Mouse (Mus musculus): ENCODE data around the gene Acin1. TPM values are rescaled to one million over a fixed set of nuclear protein-coding genes. Genes with fewer than 3 reads are reported as not detected.
A peak's percentile ranks its signal among the peaks of the same experiment; 100 is the strongest.

Gene Acin1
- polyA plus RNA-seq (2014; fragmentation: Nextera tagmentation; extraction: Ambion mirVana), result 148 and 185 TPM in 2 replicates

DNA sequence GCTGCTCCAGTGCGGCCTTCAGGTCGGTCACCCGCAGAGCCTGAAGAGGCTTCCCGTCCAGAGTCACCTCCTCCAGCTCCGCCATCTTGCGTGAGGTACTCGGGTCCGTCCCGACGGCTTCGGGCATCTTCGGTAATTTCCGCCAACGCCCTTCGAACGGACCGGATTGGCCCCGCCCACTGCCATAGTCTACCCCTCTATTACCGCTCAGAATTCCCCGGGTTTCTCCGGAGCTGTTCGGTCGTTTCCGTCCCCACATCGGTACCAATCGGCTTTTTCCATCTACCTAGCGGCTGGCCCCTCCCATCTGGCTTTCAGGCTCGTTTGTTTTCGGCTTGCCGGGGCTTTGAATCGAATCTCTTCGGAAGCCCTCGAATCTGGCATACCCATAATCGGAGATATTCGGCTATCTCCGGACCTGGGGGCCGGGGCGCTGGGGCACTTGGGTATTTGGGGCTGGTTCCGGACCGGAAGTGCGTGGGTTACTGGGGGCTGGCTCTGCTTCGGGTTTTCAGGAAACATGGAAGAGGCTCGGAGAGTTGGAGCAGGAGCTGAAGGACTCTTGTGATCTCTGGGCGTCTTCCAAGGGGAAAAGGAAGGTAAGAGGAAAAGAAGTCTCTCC, at the start of gene Acin1:
TSS of gene Acin1 (minus strand) at position 410 of the 622 bp plus-strand sequence.
- ATAC-seq (ENCODE audit: low FRiP score) (peak; percentile 98), DNase-seq (ENCODE audit: low spot score) (peak; percentile 100)
- Histone ChIP-seq H3K27me3 (ENCODE audit: control insufficient read depth, insufficient read depth, low read length) (no peaks in the 10 kb centered on the region), H3K9ac (ENCODE audit: low read depth, low read length) (peak within 1 kb of the TSS; percentile 94), H3K9me3 (ENCODE audit: control insufficient read depth, low read length) (no peaks in the 10 kb centered on the region), H3K4me2 (replicated peaks; ENCODE audit: low read depth, low read length) (peak within 1 kb of the TSS; percentile 67), H3K4me3 (ENCODE audit: low read depth, low read length) (peak within 1 kb of the TSS; percentile 84), H3K27ac (ENCODE audit: low read depth, low read length) (peak within 1 kb of the TSS; percentile 92), H3K4me1 (replicated peaks; ENCODE audit: control insufficient read depth, insufficient read depth, low read length) (no peaks in the 10 kb centered on the region; the same call in 1 of the 2 replicates), H3K36me3 (ENCODE audit: control insufficient read depth, insufficient read depth, low read length) (0 out of 2 replicates have a peak, but pooled peaks cover 7% of the 10 kb centered on the region)
- under 1% methylated on average over 44 of the region's 44 CpGs for WGBS

DNA sequence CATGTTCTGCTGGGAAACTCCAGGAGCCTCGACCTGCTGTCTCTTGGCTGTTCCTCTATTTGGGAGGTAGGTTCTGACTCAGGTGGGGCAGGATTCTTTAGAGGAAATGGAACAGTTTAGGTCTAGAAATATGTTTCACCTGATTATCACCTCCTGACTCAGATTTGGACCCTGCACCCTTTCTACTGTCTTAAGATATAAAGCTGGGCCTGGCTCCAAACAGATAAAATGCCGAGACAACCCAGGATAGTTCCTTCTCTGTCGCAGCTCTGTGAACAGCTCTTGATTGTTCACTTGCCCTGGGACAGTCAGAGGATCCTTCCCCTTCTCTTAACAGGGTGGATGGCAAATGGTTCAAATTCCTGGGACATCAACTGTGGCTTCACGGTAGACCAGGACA, 48.5 kb upstream of the Acin1 start:
- Histone ChIP-seq H3K9ac (ENCODE audit: low read depth, low read length) (no peak overlapping the region), H3K4me3 (ENCODE audit: low read depth, low read length) (no peak overlapping the region), H3K4me2 (replicated peaks; ENCODE audit: low read depth, low read length) (no peak overlapping the region), H3K9me3 (ENCODE audit: control insufficient read depth, low read length) (no peaks in the 10 kb centered on the region), H3K27me3 (ENCODE audit: control insufficient read depth, insufficient read depth, low read length) (no peaks in the 10 kb centered on the region), H3K36me3 (ENCODE audit: control insufficient read depth, insufficient read depth, low read length) (no peaks in the 10 kb centered on the region), H3K4me1 (replicated peaks; ENCODE audit: control insufficient read depth, insufficient read depth, low read length) (no peaks in the 10 kb centered on the region), H3K27ac (ENCODE audit: low read depth, low read length) (no peak overlapping the region)
- ATAC-seq (ENCODE audit: low FRiP score) (no peak), DNase-seq (ENCODE audit: low spot score) (no peak)
- 72% methylated on average over 4 of the region's 4 CpGs for WGBS

DNA sequence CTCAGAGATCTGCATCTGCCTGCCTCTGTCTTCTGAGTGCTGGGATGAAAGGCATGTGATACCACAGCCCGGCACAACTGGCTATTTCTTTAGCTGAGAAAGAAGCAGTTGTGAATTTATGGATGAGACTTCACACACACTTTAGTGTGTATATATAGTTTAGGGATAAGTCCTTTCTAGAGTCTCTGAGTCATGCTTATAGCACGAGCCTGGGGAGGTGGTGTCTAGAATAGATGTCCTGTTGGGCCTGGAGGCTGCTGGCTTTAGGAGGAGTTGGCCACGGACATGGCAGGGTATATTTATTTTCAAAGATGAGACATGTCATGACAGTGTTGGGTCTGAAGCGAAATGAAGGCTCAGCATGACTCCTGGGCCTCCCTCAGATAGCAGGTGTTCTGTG, 47.3 kb upstream of the Acin1 start:
- Histone ChIP-seq H3K27ac (ENCODE audit: low read depth, low read length) (no peak overlapping the region), H3K9me3 (ENCODE audit: control insufficient read depth, low read length) (no peaks in the 10 kb centered on the region), H3K27me3 (ENCODE audit: control insufficient read depth, insufficient read depth, low read length) (no peaks in the 10 kb centered on the region), H3K9ac (ENCODE audit: low read depth, low read length) (no peak overlapping the region), H3K4me1 (replicated peaks; ENCODE audit: control insufficient read depth, insufficient read depth, low read length) (no peaks in the 10 kb centered on the region), H3K4me3 (ENCODE audit: low read depth, low read length) (no peak overlapping the region), H3K4me2 (replicated peaks; ENCODE audit: low read depth, low read length) (no peak overlapping the region), H3K36me3 (ENCODE audit: control insufficient read depth, insufficient read depth, low read length) (no peaks in the 10 kb centered on the region)
- WGBS, result 82% methylated on average over 4 of the region's 4 CpGs
- ATAC-seq (ENCODE audit: low FRiP score), result no peak
- no peak for DNase-seq (ENCODE audit: low spot score)

DNA sequence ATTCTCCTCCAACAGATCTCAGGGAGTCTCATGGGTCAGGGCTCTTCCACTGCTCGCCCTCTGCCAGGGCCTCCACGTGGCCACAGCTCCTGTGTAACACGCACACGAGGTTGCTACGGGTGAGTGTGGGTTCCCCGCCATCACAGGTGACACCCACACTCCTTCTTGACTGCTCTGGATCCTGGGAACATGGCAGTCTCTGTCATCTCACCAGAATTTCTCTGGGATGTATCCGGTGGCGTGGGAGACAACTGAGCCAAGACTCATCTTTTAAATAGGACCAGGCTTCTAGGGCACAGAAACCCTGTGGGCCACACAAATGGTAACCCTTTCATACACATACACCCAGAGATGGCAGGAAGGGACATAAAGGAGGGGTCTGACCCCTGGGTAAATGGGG, 45.5 kb upstream of the Acin1 start:
- H3K4me3 ChIP-seq (ENCODE audit: low read depth, low read length), result no peak overlapping the region
- ATAC-seq (ENCODE audit: low FRiP score) (no peak), DNase-seq (ENCODE audit: low spot score) (no peak)
- H3K27ac ChIP-seq (ENCODE audit: low read depth, low read length), result no peak overlapping the region
- 91% methylated on average over 8 of the region's 8 CpGs for WGBS
- H3K4me1 ChIP-seq (replicated peaks; ENCODE audit: control insufficient read depth, insufficient read depth, low read length), result no peaks in the 10 kb centered on the region
- H3K4me2 ChIP-seq (replicated peaks; ENCODE audit: low read depth, low read length), result no peak overlapping the region
- H3K36me3 ChIP-seq (ENCODE audit: control insufficient read depth, insufficient read depth, low read length), result no peaks in the 10 kb centered on the region
- no peaks in the 10 kb centered on the region for H3K27me3 ChIP-seq (ENCODE audit: control insufficient read depth, insufficient read depth, low read length)
- no peaks in the 10 kb centered on the region for H3K9me3 ChIP-seq (ENCODE audit: control insufficient read depth, low read length)
- H3K9ac ChIP-seq (ENCODE audit: low read depth, low read length), result no peak overlapping the region

DNA sequence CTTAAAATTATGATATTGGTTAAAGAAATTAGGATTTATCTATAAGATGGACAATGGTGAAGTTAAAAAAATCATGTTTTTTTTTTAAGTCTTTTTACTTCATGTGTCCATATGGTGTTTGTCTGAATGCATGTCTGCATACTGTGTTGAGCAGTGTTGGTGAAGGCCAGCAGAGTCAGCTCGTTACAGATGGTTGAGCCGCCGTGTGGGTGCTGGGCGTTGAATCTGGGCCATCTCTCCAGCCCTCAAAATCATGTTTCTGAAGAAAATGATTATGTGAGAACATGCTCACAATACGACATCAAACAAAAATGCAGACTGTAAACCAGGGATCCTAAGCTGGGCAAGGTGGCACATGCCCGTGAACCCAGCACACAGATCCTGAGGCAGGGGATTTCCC, 43.6 kb upstream of the Acin1 start:
- H3K9ac ChIP-seq (ENCODE audit: low read depth, low read length), result no peak overlapping the region
- H3K4me1 ChIP-seq (replicated peaks; ENCODE audit: control insufficient read depth, insufficient read depth, low read length), result no peaks in the 10 kb centered on the region
- H3K4me2 ChIP-seq (replicated peaks; ENCODE audit: low read depth, low read length), result no peak overlapping the region
- H3K36me3 ChIP-seq (ENCODE audit: control insufficient read depth, insufficient read depth, low read length), result no peaks in the 10 kb centered on the region
- H3K27me3 ChIP-seq (ENCODE audit: control insufficient read depth, insufficient read depth, low read length), result no peaks in the 10 kb centered on the region
- WGBS, result 94% methylated on average over 6 of the region's 6 CpGs
- DNase-seq (ENCODE audit: low spot score) (no peak), ATAC-seq (ENCODE audit: low FRiP score) (no peak)
- H3K9me3 ChIP-seq (ENCODE audit: control insufficient read depth, low read length), result no peaks in the 10 kb centered on the region
- H3K4me3 ChIP-seq (ENCODE audit: low read depth, low read length), result no peak overlapping the region
- no peak overlapping the region for H3K27ac ChIP-seq (ENCODE audit: low read depth, low read length)

DNA sequence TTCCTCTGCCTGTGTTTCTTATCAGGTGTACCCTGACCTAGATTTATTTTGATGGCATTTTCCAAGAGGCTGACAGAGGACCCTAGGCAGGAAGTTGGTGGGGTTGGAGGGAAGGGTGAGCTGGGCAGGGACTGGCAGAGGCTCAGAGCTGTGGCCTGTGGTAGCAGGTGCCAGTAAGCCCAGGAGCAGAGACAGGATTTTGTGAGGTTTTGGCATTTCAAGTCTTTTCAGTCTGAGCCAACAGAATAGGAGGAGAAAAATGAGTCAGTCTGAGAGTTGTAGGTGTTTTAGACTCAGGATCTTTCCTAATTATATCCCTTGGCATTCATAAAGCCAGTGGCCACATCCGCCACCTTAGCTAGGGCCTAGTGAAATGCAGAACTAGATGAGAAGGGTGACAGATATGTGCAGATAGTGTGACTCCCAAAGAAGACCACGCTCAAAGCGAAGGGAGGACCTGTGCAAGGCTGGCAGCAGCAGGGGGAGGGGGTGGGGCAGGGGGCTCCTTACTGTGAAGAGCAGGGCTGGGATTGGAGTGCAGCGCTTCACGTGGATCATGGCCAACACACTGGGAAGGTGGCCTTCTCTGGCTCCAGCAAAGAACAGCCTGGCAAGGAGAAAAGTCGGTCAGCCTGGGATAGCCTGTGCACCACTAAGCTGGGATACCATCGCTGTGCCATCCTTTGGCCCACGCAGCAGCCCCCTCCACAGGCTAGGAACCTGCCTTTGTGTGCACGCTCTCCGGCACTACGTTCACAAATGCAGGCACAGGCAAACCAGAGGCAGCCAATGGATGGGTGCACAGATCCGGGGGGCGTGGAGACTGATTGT, 42.3 kb upstream of the Acin1 start:
- no peaks in the 10 kb centered on the region for H3K27me3 ChIP-seq (ENCODE audit: control insufficient read depth, insufficient read depth, low read length)
- ATAC-seq (ENCODE audit: low FRiP score), result no peak
- no peak overlapping the region for H3K9ac ChIP-seq (ENCODE audit: low read depth, low read length)
- no peak overlapping the region for H3K4me3 ChIP-seq (ENCODE audit: low read depth, low read length)
- WGBS, result 61% methylated on average over 13 of the region's 13 CpGs
- DNase-seq (ENCODE audit: low spot score), result no peak
- H3K9me3 ChIP-seq (ENCODE audit: control insufficient read depth, low read length), result no peaks in the 10 kb centered on the region
- no peaks in the 10 kb centered on the region for H3K36me3 ChIP-seq (ENCODE audit: control insufficient read depth, insufficient read depth, low read length)
- no peaks in the 10 kb centered on the region for H3K4me1 ChIP-seq (replicated peaks; ENCODE audit: control insufficient read depth, insufficient read depth, low read length)
- H3K4me2 ChIP-seq (replicated peaks; ENCODE audit: low read depth, low read length), result no peak overlapping the region
- no peak overlapping the region for H3K27ac ChIP-seq (ENCODE audit: low read depth, low read length)

DNA sequence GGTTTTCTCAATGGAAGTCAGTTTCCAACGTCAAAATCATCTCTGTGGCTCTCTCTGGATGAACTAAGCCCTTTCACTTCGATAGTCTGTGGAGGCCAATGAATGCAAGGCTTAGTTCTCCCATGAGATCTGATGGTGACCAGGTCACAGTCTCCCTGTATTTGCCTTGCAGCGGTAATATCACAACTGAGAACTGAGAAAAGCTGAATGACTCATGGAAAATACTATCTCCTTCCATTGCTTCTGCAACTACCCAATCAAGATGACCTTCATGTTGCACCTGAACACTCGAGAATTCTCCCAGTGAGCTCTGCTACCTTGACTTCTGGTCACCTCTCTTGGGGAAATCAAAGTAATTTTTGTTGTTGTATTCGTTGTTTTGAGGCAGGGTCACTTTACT, 40.8 kb upstream of the Acin1 start:
- Histone ChIP-seq H3K4me3 (ENCODE audit: low read depth, low read length) (no peak overlapping the region), H3K4me1 (replicated peaks; ENCODE audit: control insufficient read depth, insufficient read depth, low read length) (no peaks in the 10 kb centered on the region), H3K9me3 (ENCODE audit: control insufficient read depth, low read length) (no peaks in the 10 kb centered on the region), H3K9ac (ENCODE audit: low read depth, low read length) (no peak overlapping the region), H3K27me3 (ENCODE audit: control insufficient read depth, insufficient read depth, low read length) (no peaks in the 10 kb centered on the region), H3K36me3 (ENCODE audit: control insufficient read depth, insufficient read depth, low read length) (no peaks in the 10 kb centered on the region), H3K27ac (ENCODE audit: low read depth, low read length) (no peak overlapping the region), H3K4me2 (replicated peaks; ENCODE audit: low read depth, low read length) (no peak overlapping the region)
- WGBS, result 74% methylated on average over 5 of the region's 5 CpGs
- DNase-seq (ENCODE audit: low spot score), result no peak
- no peak for ATAC-seq (ENCODE audit: low FRiP score)

DNA sequence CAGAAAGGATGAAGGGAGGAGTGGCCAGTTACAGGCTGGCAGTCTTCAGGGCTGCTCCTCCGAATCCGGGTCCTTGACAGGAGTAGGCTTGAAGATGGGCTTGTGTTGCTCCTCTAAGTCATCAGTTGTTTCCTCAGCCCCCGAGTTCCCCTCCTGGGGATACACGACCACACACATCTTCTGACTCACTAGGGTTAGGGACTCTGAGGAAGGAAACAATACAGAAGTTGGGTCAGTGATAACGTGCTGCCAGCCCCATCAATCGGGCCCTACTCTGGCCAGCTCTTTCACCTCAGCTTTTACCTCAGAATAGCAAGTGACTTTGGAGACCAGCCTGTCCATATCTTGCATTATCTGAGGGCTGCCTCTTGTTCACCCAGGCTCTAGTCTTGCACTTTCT, 37.3 kb upstream of the Acin1 start:
- Histone ChIP-seq H3K27ac (ENCODE audit: low read depth, low read length) (no peak overlapping the region), H3K4me3 (ENCODE audit: low read depth, low read length) (no peak overlapping the region), H3K27me3 (ENCODE audit: control insufficient read depth, insufficient read depth, low read length) (no peaks in the 10 kb centered on the region), H3K4me2 (replicated peaks; ENCODE audit: low read depth, low read length) (no peak overlapping the region), H3K36me3 (ENCODE audit: control insufficient read depth, insufficient read depth, low read length) (no peaks in the 10 kb centered on the region), H3K9ac (ENCODE audit: low read depth, low read length) (no peak overlapping the region), H3K4me1 (replicated peaks; ENCODE audit: control insufficient read depth, insufficient read depth, low read length) (no peaks in the 10 kb centered on the region), H3K9me3 (ENCODE audit: control insufficient read depth, low read length) (no peaks in the 10 kb centered on the region)
- WGBS, result 89% methylated on average over 6 of the region's 6 CpGs
- DNase-seq (ENCODE audit: low spot score) (no peak), ATAC-seq (ENCODE audit: low FRiP score) (no peak)

DNA sequence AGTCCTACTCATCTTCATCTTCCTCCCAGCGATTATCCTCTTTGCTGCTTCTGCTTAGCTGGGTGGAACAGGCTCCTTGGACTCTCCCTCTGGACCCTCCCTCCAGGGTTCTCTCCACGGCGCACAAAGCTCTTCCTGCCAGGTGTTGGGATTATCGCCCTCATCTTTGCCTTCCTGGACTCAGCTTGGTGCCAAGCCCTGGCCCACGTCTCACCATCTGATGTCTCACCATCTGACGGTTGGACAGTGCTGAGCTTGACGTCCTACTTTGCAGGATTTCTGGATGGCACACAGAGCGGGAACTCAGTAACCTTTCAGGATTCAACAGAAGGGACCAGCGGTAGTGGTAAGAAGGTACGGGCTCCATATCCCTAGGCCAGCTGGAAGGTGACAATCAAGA, 35.0 kb upstream of the Acin1 start:
- WGBS, result 82% methylated on average over 10 of the region's 10 CpGs
- ATAC-seq (ENCODE audit: low FRiP score) (no peak), DNase-seq (ENCODE audit: low spot score) (no peak)
- Histone ChIP-seq H3K27me3 (ENCODE audit: control insufficient read depth, insufficient read depth, low read length) (no peaks in the 10 kb centered on the region), H3K4me1 (replicated peaks; ENCODE audit: control insufficient read depth, insufficient read depth, low read length) (no peaks in the 10 kb centered on the region), H3K9me3 (ENCODE audit: control insufficient read depth, low read length) (no peaks in the 10 kb centered on the region), H3K36me3 (ENCODE audit: control insufficient read depth, insufficient read depth, low read length) (no peaks in the 10 kb centered on the region), H3K4me3 (ENCODE audit: low read depth, low read length) (no peak overlapping the region), H3K27ac (ENCODE audit: low read depth, low read length) (no peak overlapping the region), H3K9ac (ENCODE audit: low read depth, low read length) (no peak overlapping the region), H3K4me2 (replicated peaks; ENCODE audit: low read depth, low read length) (no peak overlapping the region)

Measured in hindbrain, embryonic 11.5 days (tissue).